Mouse (Mus musculus) left cerebral cortex, adult 18-20 months (tissue): ENCODE results near the gene Nckap5. TPM values are rescaled to one million over a fixed set of nuclear protein-coding genes. Genes with fewer than 3 reads are reported as not detected.

ENCODE experiments used
- DNase-seq, 2 experiments: peaks; one replicate each; pipeline ENCODE4 v3.0.0; 2021 to 2022; ENCODE audit warnings: low spot score in 2 of 2, mixed read lengths in 1 of 2
- total RNA-seq, 2 experiments: library from RNA; stranded (reverse); gene quantifications; 2 replicates each; pipeline ENCODE4 v1.2.3; 2021

Gene Nckap5
- total RNA-seq, 2 experiments from 2014 or later = 2.5 to 3.6 TPM

DNA sequence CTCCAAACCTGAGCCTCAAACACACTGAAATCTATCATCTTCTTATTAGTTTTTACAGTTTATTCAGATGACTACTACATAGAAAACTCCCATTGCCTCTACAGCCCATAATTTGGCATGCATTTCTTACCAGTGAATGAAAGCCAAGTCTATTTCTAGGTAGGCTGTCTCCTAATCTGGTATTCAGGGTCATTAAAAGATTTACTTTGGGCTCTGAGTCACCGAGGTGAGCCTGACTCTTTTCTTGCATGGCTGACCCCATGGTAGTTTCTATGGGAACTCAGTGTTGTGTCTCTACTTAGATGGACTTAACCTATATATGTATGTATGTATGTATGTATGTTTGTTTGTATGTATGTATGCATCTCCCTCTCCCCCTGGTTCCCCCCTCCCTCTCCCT is 63.6 kb downstream of the Nckap5 start:
- no peak for DNase-seq

- no peak for DNase-seq
Measured at GRCm38 (mm10) chr1:126765506-126766170, 65.0 kb downstream of the Nckap5 start.

GRCm38 (mm10) chr1:126764201-126764600 is 66.4 kb downstream of the Nckap5 start:
- DNase-seq = no peak

- no peak for DNase-seq
Measured at GRCm38 (mm10) chr1:126763192-126763591, 67.4 kb downstream of the Nckap5 start.

DNA sequence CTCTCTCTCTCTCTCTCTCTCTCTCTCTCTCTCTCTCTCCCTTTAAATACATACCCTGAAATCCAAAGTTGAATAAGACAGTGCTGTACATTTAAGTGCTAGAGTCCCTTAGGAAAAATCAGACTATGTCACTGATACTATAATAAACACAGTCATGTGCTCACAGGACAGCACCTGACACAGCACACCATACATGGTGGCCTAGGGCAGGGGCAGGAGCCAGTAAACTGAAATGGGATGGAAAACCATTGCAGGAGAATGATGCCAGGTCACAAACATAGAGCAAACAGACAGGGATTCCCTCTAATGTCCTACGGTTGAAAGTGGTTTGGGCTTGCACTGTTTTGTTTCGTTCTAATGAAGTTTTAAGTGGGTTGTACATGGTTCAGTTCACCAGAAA is 70.2 kb downstream of the Nckap5 start:
- DNase-seq = no peak

GRCm38 (mm10) chr1:126755682-126756081 is 74.9 kb downstream of the Nckap5 start:
- DNase-seq = no peak

GRCm38 (mm10) chr1:126753611-126754010 is 77.0 kb downstream of the Nckap5 start:
- DNase-seq = no peak

- no peak for DNase-seq
Measured at GRCm38 (mm10) chr1:126752247-126753037, 78.2 kb downstream of the Nckap5 start.

DNA sequence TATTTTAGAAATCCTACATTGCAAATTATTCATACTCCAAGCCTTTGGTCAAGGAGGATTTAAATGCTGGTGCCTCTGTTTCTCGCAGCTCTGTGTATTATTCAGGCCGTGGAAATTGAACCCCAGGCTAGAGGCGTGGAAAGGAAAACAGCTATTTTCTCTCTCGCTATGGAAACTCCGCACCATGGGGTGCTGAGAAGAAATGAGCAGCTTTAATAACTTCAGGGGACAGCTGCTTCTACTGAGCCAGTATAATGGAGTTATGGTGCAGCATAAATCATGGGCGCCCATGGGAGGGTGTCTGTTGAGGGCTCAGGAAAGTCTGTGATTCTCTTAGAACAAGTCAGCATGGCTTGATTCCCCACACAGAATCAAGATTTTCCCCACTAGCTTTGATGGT is 79.5 kb downstream of the Nckap5 start:
- no peak for DNase-seq

GRCm38 (mm10) chr1:126750156-126750555 is 80.4 kb downstream of the Nckap5 start:
- DNase-seq = no peak

GRCm38 (mm10) chr1:126747914-126748313 is 82.7 kb downstream of the Nckap5 start:
- DNase-seq = no peak

DNA sequence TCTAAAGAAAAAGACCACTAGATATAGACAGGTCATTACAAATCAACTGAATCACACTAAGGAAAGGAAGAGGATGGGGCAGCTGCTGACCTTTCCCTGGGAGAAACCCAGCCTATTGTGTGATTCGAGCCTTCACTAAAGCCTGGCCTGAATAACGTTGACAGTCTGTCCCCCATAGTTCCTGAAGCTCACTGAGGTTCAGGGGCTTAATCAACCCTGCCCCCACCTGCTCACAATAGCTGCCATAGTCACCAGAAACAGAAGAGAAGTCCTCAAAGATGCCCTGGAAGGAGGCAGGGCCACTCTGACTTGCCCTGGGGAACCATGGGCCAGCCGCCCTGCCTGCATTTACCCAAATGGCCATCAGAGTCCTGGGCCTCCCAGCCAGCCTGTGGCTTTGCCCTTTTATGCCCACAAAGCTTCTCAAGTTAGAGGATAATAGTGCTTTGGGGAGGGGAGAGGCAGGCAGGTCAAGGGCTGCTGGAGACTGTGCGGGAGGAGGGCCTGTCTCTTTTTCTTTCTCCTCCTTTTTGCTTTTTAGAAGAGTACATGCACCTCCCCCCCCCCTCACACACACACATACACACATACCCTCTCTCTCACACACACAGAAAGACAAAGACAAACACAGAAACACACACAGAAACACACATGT is 85.0 kb downstream of the Nckap5 start:
- DNase-seq = no peak

- DNase-seq = no peak
Measured at GRCm38 (mm10) chr1:126744631-126745305, 85.8 kb downstream of the Nckap5 start.

GRCm38 (mm10) chr1:126738291-126738640 is 92.3 kb downstream of the Nckap5 start:
- DNase-seq = no peak

- DNase-seq = peak; percentile 7 to 24
Measured at GRCm38 (mm10) chr1:126737554-126738290, 92.9 kb downstream of the Nckap5 start.

- DNase-seq = no peak
Measured at GRCm38 (mm10) chr1:126731691-126732090, 98.9 kb downstream of the Nckap5 start.

GRCm38 (mm10) chr1:126726400-126727055 is 104.1 kb downstream of the Nckap5 start:
- peak; percentile 5 to 11 for DNase-seq

DNA sequence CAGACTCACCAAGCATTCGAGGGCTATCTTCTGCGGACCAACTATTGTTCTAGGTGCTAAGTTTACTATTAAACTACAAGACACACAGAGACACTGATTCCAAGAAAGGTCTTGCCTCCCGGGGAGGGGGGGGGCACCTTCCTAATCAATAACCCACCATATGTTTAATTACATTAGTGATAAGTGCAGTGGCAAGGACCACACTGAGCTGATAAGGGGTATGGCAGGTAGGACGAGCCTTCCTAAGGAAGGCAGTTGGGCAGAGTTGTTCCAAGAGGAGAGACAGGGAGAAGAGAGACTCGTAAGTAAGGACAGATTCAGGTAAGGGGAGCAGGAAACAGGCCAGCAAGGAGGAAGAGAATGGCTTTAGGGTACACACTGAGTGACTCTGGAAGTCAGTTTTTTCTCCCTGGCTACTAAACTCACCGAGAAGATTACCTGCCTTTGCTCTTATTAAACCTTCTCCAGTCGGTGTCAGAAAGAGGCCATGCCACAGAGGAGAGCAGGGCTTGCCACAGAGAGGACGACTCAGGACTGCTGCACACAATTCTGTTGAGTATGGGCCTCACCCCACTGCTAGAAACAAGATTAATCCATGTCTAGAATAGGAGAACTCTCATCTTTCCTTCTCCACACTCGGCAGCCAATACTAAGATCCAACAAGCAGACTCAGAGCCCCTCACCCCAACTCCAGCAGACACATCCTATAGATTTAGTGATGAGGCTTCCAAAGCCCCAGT is 104.8 kb downstream of the Nckap5 start:
- DNase-seq = no peak

GRCm38 (mm10) chr1:126721917-126722316 is 108.7 kb downstream of the Nckap5 start:
- DNase-seq = no peak
